Comparison of ENCODE assay signal across 13 mouse cellular contexts in the genomic region with DNA sequence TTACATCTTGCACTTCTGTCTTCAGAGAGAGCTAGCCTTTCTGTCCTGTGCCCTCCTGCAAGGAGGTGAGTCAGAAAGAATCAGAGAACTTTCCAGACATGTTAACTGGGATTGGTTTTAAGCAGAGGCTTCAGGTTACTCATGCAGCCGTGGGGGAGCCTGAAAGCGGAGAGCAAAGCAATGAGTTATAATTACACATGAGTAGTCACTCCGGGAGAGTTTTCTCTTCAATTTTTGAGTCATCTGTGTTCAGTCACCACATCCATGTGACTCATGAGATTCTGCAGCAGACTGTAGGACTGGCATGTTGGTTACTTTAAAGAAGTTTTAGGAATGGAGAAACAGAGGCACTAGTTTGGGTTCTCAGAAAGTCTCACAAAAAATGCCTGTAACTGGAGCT.
DNase-seq lines count a peak whose midpoint lies in the region; ATAC-seq lines count a peak whose summit lies in the region.
"Had no signal": no experiment of that assay in that cellular context is flagged by ENCODE, and none has a peak within 500 bp of the region (broad histone marks: within the 10 kb centered on the region; RNA-seq: fewer than 3 reads in every experiment).

No protein-coding gene starts in this region.

- no peaks in the 10 kb centered on the region for H3K9me3 ChIP-seq in midbrain, embryonic 11.5 days (ENCODE audit: control insufficient read depth, low read length)
- H3K9me3 ChIP-seq in midbrain, embryonic 14.5 days (ENCODE audit: control insufficient read depth, low read length): no peaks in the 10 kb centered on the region
- no peaks in the 10 kb centered on the region for H3K9me3 ChIP-seq in embryonic facial prominence, embryonic 10.5 days
- H3K9me3 ChIP-seq in midbrain, embryonic 10.5 days (replicated peaks): no peaks in the 10 kb centered on the region
- H3K9me3 ChIP-seq: intestine, embryonic 15.5 days had no signal

- no peaks in the 10 kb centered on the region for H3K4me1 ChIP-seq in midbrain, embryonic 11.5 days (ENCODE audit: control insufficient read depth, insufficient read depth, low read length)
- no peaks in the 10 kb centered on the region for H3K4me1 ChIP-seq in midbrain, embryonic 14.5 days (ENCODE audit: control insufficient read depth, insufficient read depth, low read length)
- H3K4me1 ChIP-seq in embryonic facial prominence, embryonic 10.5 days: peaks cover 11% of the 10 kb centered on the region
- no peaks in the 10 kb centered on the region for H3K4me1 ChIP-seq in midbrain, embryonic 10.5 days
- H3K4me1 ChIP-seq: intestine, embryonic 15.5 days had no signal

- no peak overlapping the region for H3K4me3 ChIP-seq in midbrain, embryonic 11.5 days (ENCODE audit: low read depth, low read length)
- H3K4me3 ChIP-seq in midbrain, embryonic 14.5 days (replicated peaks; ENCODE audit: low read depth, low read length): no peak overlapping the region
- H3K4me3 ChIP-seq in embryonic facial prominence, embryonic 10.5 days: no peak overlapping the region
- no peak overlapping the region for H3K4me3 ChIP-seq in midbrain, embryonic 10.5 days
- H3K4me3 ChIP-seq: erythroblast, embryonic 14.5 days; intestine, embryonic 15.5 days had no signal

- H3K27me3 ChIP-seq in midbrain, embryonic 11.5 days (ENCODE audit: control insufficient read depth, insufficient read depth, low read length): no peaks in the 10 kb centered on the region
- no peaks in the 10 kb centered on the region for H3K27me3 ChIP-seq in midbrain, embryonic 14.5 days (ENCODE audit: control insufficient read depth, insufficient read depth, low read length)
- H3K27me3 ChIP-seq in embryonic facial prominence, embryonic 10.5 days (replicated peaks; ENCODE audit: low read depth, poor library complexity, severe bottlenecking): no peaks in the 10 kb centered on the region
- H3K27me3 ChIP-seq in midbrain, embryonic 10.5 days (ENCODE audit: low read depth, poor library complexity, severe bottlenecking): no peaks in the 10 kb centered on the region
- H3K27me3 ChIP-seq: intestine, embryonic 15.5 days had no signal

- H3K9ac ChIP-seq in midbrain, embryonic 11.5 days (ENCODE audit: low read length): no peak overlapping the region
- H3K9ac ChIP-seq in midbrain, embryonic 14.5 days (replicated peaks; ENCODE audit: low read length): no peak overlapping the region
- H3K9ac ChIP-seq: intestine, embryonic 15.5 days had no signal

- DNase-seq in embryo, embryonic 11 days: peak; percentile 8
- no peak for DNase-seq in embryo, embryonic 10.5 days (ENCODE audit: low spot score)
- peak; percentile 12 for DNase-seq in midbrain, embryonic 11.5 days (ENCODE audit: low spot score, missing footprints)
- DNase-seq in midbrain, embryonic 14.5 days: no peak
- DNase-seq in embryonic facial prominence, embryonic 10.5 days (ENCODE audit: low spot score): peak; percentile 25
- DNase-seq in skeletal muscle tissue, adult 2 months (ENCODE audit: low read depth, low spot score): peak; percentile 39
- no peak for DNase-seq in midbrain, embryonic 10.5 days (ENCODE audit: low spot score)
- DNase-seq in natural killer cell, adult 2 months (ENCODE audit: low spot score in 2 of 2): no peak
- DNase-seq: B cell, adult 2 months; cerebellum, adult 9-10 months; thymus, postnatal 36 days had no signal

- H3K27ac ChIP-seq in midbrain, embryonic 11.5 days (ENCODE audit: low read depth, low read length): no peak overlapping the region
- H3K27ac ChIP-seq in midbrain, embryonic 14.5 days (replicated peaks; ENCODE audit: low read depth, low read length): no peak overlapping the region
- no peak overlapping the region for H3K27ac ChIP-seq in embryonic facial prominence, embryonic 10.5 days (replicated peaks)
- no peak overlapping the region for H3K27ac ChIP-seq in midbrain, embryonic 10.5 days (replicated peaks)
- H3K27ac ChIP-seq: intestine, embryonic 15.5 days had no signal

- 69% methylated on average over 3 of the region's 3 CpGs for WGBS in midbrain, embryonic 11.5 days
- 81% methylated on average over 3 of the region's 3 CpGs for WGBS in midbrain, embryonic 14.5 days
- WGBS in embryonic facial prominence, embryonic 10.5 days: 49% methylated on average over 3 of the region's 3 CpGs
- WGBS in midbrain, embryonic 10.5 days: 80% methylated on average over 3 of the region's 3 CpGs

- H3K36me3 ChIP-seq in midbrain, embryonic 11.5 days (ENCODE audit: control insufficient read depth, insufficient read depth, low read length): no peaks in the 10 kb centered on the region
- H3K36me3 ChIP-seq in midbrain, embryonic 14.5 days (ENCODE audit: control insufficient read depth, insufficient read depth, low read length): no peaks in the 10 kb centered on the region
- H3K36me3 ChIP-seq in embryonic facial prominence, embryonic 10.5 days (replicated peaks): no peaks in the 10 kb centered on the region
- H3K36me3 ChIP-seq in midbrain, embryonic 10.5 days: no peaks in the 10 kb centered on the region
- H3K36me3 ChIP-seq: intestine, embryonic 15.5 days had no signal

- no peak for ATAC-seq in midbrain, embryonic 11.5 days (ENCODE audit: low FRiP score)
- no peak for ATAC-seq in midbrain, embryonic 14.5 days (ENCODE audit: low FRiP score, low TSS enrichment)
- ATAC-seq: intestine, embryonic 15.5 days had no signal

- H3K4me2 ChIP-seq in midbrain, embryonic 11.5 days: no peak overlapping the region
- H3K4me2 ChIP-seq in midbrain, embryonic 14.5 days (ENCODE audit: low read length): no peak overlapping the region
- H3K4me2 ChIP-seq: intestine, embryonic 15.5 days had no signal

Comparison
In these comparisons a context has a peak if more than half of its experiments do, and no peak if none do; other contexts are left out.
1. DNase-seq: peak in embryo, embryonic 11 days (single experiment), midbrain, embryonic 11.5 days (single experiment), embryonic facial prominence, embryonic 10.5 days (single experiment) and skeletal muscle tissue, adult 2 months (single experiment); none in embryo, embryonic 10.5 days (single experiment), midbrain, embryonic 14.5 days (single experiment), midbrain, embryonic 10.5 days (single experiment) and natural killer cell, adult 2 months (0 of 2).